Mouse (Mus musculus) liver, postnatal 0 days (tissue): ENCODE measurements around the gene Sorbs1. TPM values are rescaled to one million over a fixed set of nuclear protein-coding genes. Genes with fewer than 3 reads are reported as not detected.

Source experiments
- ATAC-seq: fragments of 200-750 bp; cut with Nextera tagmentation; 2 replicates; pipeline ENCODE4 v1.8.0; 2017; ENCODE audit warnings: mild to moderate bottlenecking, moderate library complexity
- DNase-seq: peaks from one replicate; pipeline ENCODE4 v3.0.0-alpha.2; 2016
- H3K27ac ChIP-seq: fragments of 300-500 bp; sonication (generic); 2 replicates; pipeline ENCODE4 v1.5.1; 2014; ENCODE audit warnings: antibody characterized with exemption, moderate library complexity, mild to moderate bottlenecking, low read depth
- H3K27me3 ChIP-seq: fragments of 300-500 bp; sonication (generic); 2 replicates; pipeline ENCODE4 v1.6.1; 2014; ENCODE audit warnings: low read length, control low read depth, mixed read lengths; ENCODE audit not compliant: insufficient read depth
- H3K36me3 ChIP-seq: fragments of 300-500 bp; sonication (generic); replicated peaks from 2 replicates; pipeline ENCODE4 v1.6.1; 2014; ENCODE audit warnings: mild to moderate bottlenecking, control low read depth, low read length, moderate library complexity, mixed read lengths; ENCODE audit not compliant: insufficient read depth
- H3K4me1 ChIP-seq: fragments of 300-500 bp; sonication (generic); 2 replicates; pipeline ENCODE4 v1.6.1; 2014; ENCODE audit warnings: antibody characterized with exemption, mild to moderate bottlenecking, control low read depth; ENCODE audit not compliant: insufficient read depth
- H3K4me2 ChIP-seq: fragments of 300-500 bp; sonication (generic); 2 replicates; pipeline ENCODE4 v1.6.1; 2014; ENCODE audit warnings: low read depth, mild to moderate bottlenecking, low read length, moderate library complexity, mixed read lengths
- H3K4me3 ChIP-seq: fragments of 300-500 bp; sonication (generic); 2 replicates; pipeline ENCODE4 v1.5.1; 2014; ENCODE audit warnings: low read depth, low read length
- H3K9ac ChIP-seq: fragments of 300-500 bp; sonication (generic); replicated peaks from 2 replicates; pipeline ENCODE4 v1.6.1; 2014; ENCODE audit warnings: mild to moderate bottlenecking, moderate library complexity
- H3K9me3 ChIP-seq: fragments of 300-500 bp; sonication (generic); 2 replicates; pipeline ENCODE4 v1.6.1; 2016; ENCODE audit warnings: mild to moderate bottlenecking, control low read depth, low read length, mixed read lengths
- CTCF ChIP-seq: sonication (generic); IDR thresholded peaks from 2 replicates; pipeline ENCODE4 v1.5.1; 2016; ENCODE audit warnings: antibody characterized with exemption, low read depth
- EP300 ChIP-seq: IDR thresholded peaks from 2 replicates; pipeline ENCODE4 v1.6.1; 2016; ENCODE audit warnings: antibody characterized with exemption, low read depth, mild to moderate bottlenecking
- WGBS: fragments of 180-500 bp; shearing (Covaris S2); extraction: QIAGEN DNeasy Blood & Tissue Kit; methylation state at CpG from one replicate; pipeline ENCODE4 v1.1.7; 2014; ENCODE audit not compliant: insufficient replicate concordance; 5-methylcytosine and 5-hydroxymethylcytosine counted together
- polyA plus RNA-seq: library from polyadenylated mRNA; unstranded; fragments of >200 nt; fragmentation: Nextera tagmentation; extraction: Ambion mirVana; gene quantifications from 2 replicates; pipeline ENCODE4 v1.2.1, GENCODE M21; 2015

The Sorbs1 gene
- polyA plus RNA-seq, 1 experiment from 2014 or later = 30.4 TPM

DNA sequence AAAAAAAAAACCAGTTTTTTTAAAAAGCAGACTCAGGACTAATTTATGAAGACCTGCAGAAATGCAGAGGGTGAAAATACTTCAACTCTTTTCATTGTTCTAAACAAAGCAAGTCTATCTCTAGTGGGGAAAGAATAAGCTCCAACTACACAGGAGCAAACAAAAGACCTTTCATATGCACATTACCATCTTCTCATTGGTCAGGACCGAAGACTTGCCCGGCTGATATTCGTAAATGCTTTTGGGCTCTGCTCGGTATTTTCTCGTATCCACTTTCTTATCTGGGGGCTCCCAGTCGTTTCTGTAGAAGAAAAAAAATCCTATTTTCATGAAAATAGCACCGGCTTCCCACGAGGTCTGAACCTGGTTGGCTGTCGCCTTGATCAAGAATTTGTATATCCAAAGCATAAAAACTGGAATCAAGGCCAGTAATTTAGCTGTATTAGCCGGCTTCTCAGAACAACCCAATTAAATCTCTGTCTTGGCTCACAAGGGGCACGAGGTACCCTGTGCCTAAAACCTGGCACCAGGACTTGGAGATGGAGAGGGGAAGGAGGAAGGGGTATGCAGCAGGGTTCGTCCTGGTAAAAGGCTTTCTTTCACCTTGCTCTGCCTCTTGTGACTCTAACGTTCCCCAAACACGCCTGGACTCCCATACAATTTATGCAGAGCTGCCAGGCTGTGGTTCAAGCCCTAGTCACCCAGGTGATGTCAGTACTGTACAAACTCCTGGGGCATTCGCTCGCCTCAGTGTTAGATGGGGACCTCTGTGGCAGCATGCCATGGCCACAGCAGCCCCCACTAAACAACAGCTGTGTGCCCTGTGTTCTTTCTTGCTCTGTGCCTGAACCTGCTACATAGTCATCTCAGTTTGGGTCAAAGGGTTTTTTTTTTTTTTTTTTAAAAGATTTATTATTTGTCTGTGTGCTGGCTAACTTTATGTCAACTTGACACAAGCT lies 163.6 kb downstream of the Sorbs1 start:
- no peaks in the 10 kb centered on the region for H3K9me3 ChIP-seq
- H3K36me3 ChIP-seq = peaks cover 16% of the 10 kb centered on the region
- no peak overlapping the region for H3K4me3 ChIP-seq
- WGBS = 75% methylated on average over 16 of the region's 16 CpGs
- no peaks in the 10 kb centered on the region for H3K27me3 ChIP-seq
- DNase-seq (no peak), ATAC-seq (no peak)
- TF ChIP-seq EP300 (no peak), CTCF (no peak)
- no peak overlapping the region for H3K9ac ChIP-seq
- peaks cover 6% of the 10 kb centered on the region; the same call in 1 of the 2 replicates for H3K4me1 ChIP-seq
- no peak overlapping the region for H3K27ac ChIP-seq
- H3K4me2 ChIP-seq = no peak overlapping the region

DNA sequence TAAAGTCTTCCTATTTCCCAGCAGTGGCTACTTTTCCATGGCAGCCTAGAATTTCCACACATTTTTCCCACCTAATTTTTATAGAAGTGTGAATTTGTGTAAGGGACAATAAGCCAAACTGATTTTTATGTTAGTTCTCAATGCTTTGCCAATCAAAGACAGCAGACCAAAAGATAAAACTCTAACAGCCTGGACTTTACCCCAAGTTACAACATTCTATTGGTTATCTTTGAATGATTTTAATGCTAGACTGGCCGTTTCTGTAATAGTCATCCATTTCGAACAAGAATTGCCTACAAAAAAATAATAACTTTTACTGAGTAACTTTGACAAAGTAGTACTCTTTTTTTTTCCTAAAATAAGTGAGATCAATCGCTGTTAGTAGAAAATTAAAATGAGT lies 164.3 kb downstream of the Sorbs1 start:
- DNase-seq = no peak
- Histone ChIP-seq H3K27me3 (no peaks in the 10 kb centered on the region), H3K36me3 (peaks cover 16% of the 10 kb centered on the region), H3K27ac (no peak overlapping the region), H3K4me3 (no peak overlapping the region), H3K9me3 (no peaks in the 10 kb centered on the region), H3K4me1 (peaks cover 6% of the 10 kb centered on the region; the same call in 1 of the 2 replicates), H3K9ac (no peak overlapping the region), H3K4me2 (no peak overlapping the region)
- TF ChIP-seq CTCF (no peak), EP300 (no peak)
- no peak for ATAC-seq
- WGBS = 63% methylated on average over 3 of the region's 3 CpGs

DNA sequence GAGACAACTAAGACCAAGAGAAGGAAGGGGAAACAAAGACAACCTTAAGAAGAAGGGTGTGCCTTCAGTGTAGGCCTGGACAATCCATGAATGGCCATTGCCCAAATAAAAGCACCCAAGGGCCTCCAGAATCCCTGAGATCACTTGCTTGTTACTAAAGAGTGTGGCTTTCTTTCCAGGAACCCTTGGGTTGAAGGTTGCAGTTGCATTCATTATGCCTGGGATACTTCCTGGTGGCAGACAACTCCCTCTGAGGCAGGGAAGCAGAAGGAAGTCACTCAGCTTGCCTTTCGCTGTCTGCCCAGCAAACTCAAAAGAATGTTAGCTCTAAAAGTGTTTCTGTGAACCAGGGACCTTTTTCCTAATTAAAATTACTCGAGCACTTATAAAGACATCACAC lies 164.9 kb downstream of the Sorbs1 start:
- H3K27me3 ChIP-seq = no peaks in the 10 kb centered on the region
- H3K4me1 ChIP-seq = peaks cover 6% of the 10 kb centered on the region; the same call in 1 of the 2 replicates
- no peak for TF ChIP-seq CTCF
- no peak for TF ChIP-seq EP300
- ATAC-seq (no peak), DNase-seq (no peak)
- H3K4me2 ChIP-seq = no peak overlapping the region
- H3K36me3 ChIP-seq = peaks cover 17% of the 10 kb centered on the region
- WGBS = 66% methylated on average over 2 of the region's 2 CpGs
- H3K9me3 ChIP-seq = no peaks in the 10 kb centered on the region
- H3K4me3 ChIP-seq = no peak overlapping the region
- no peak overlapping the region for H3K9ac ChIP-seq
- no peak overlapping the region for H3K27ac ChIP-seq

DNA sequence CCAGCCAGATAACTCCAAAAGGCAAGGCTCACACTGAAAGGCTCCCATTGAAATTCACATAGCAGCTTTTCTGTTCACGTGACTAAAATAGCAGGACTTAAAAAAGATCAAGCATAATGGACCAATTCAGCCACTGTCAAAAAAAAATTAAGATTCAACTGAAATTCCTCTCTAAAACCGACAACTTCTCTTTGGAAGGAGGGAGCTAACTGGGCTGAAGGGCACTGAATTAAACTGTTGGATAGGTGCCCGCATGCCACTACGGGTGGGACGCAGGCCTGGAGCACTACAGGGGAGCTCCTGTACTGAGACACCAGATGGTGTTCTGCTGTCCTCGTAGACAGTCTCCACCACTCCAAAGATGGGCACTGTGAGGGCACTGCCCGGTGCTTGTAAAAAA lies 165.4 kb downstream of the Sorbs1 start:
- no peak overlapping the region for H3K9ac ChIP-seq
- no peak for ATAC-seq
- H3K9me3 ChIP-seq = no peaks in the 10 kb centered on the region
- peaks cover 6% of the 10 kb centered on the region; the same call in 1 of the 2 replicates for H3K4me1 ChIP-seq
- no peaks in the 10 kb centered on the region for H3K27me3 ChIP-seq
- no peak for DNase-seq
- H3K4me2 ChIP-seq = no peak overlapping the region
- no peak overlapping the region for H3K27ac ChIP-seq
- no peak overlapping the region for H3K4me3 ChIP-seq
- H3K36me3 ChIP-seq = peaks cover 18% of the 10 kb centered on the region
- TF ChIP-seq CTCF (no peak), EP300 (no peak)
- 76% methylated on average over 7 of the region's 7 CpGs for WGBS

DNA sequence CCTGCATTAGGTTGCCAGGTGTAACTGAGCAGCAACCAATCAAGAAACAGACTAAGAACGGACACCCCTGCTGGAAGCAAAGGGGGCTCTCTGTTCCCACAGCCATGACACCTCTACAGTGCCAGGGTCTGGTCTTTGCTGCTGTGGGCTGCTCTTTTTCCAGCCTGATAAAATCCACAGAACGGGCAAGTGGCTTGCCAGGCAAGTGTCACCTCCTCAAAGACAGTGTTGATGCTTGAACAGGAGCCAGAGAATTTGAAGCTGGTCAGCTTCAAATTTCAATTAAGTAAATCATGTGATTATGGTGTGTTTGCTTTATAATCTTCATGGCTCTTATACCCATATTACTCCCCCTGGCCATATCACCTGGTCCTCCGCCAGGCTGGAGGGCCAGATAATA lies 166.7 kb downstream of the Sorbs1 start:
- DNase-seq (no peak), ATAC-seq (no peak)
- Histone ChIP-seq H3K9me3 (no peaks in the 10 kb centered on the region), H3K4me1 (peaks cover 6% of the 10 kb centered on the region; the same call in 1 of the 2 replicates), H3K36me3 (peaks cover 12% of the 10 kb centered on the region), H3K27ac (no peak overlapping the region), H3K9ac (no peak overlapping the region), H3K4me2 (no peak overlapping the region), H3K27me3 (no peaks in the 10 kb centered on the region), H3K4me3 (no peak overlapping the region)
- TF ChIP-seq EP300 (no peak), CTCF (no peak)
- WGBS = 87% methylated on average over 3 of the region's 3 CpGs

DNA sequence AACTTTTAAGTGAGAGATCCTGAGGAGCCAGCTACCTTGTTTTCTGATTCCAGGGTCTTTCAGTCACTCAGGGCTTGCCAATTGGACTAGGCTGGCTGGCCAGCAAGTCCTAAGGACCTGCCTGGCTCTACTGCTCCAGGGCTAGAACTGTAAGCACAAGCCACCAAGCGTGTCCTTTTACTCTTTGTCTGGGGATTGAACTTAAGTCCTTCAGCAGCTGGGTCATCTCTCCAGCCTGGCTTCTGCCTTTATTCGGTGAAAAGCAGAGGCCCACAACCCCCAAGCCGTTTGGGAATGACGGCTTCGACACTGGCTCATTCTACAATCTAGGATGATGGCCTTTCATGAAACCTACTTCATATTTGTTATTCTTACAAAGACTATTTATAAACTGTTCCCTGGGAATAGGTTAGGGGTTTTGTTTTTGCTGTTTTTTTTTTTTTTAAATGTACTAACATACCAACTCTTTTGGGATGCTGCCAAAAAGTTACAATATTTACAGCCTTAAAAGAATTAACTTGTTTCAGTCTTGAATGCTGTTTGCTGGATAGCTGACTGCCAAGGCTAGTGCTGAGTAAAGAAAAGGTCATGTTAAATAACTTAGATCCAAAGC lies 167.2 kb downstream of the Sorbs1 start:
- Histone ChIP-seq H3K4me1 (peaks cover 6% of the 10 kb centered on the region; the same call in 1 of the 2 replicates), H3K9ac (no peak overlapping the region), H3K9me3 (no peaks in the 10 kb centered on the region), H3K36me3 (peaks cover 9% of the 10 kb centered on the region), H3K4me3 (no peak overlapping the region), H3K27ac (no peak overlapping the region), H3K4me2 (no peak overlapping the region), H3K27me3 (no peaks in the 10 kb centered on the region)
- WGBS = 86% methylated on average over 5 of the region's 5 CpGs
- TF ChIP-seq EP300 (no peak), CTCF (no peak)
- DNase-seq (no peak), ATAC-seq (no peak)
